Mouse (Mus musculus): ENCODE data around the gene Glis3. TPM values are rescaled to one million over a fixed set of nuclear protein-coding genes. Genes with fewer than 3 reads are reported as not detected.

The Glis3 gene
- total RNA-seq, 4 experiments from 2014 or later = 9.5 to 21.1 (median 14.6) TPM

DNA sequence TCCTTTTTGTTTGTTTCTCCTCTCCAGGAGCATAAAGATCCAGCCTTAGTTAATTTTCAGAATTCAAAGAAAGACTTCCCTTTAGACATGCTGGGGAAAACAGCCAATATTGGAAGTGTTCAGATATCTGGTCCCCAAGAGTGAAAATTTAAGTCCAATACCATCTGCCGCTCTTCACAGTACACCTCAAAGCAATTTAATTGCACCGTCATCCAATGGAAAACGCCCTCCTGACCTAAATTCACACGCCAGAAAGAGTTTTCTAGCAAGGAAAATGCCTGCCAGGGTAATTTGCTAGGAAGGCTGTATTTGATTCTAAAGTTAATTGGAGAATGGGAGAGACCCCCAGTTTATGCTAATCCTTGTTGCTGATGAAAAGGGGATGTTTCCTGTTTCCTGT, 374.4 kb downstream of the Glis3 start:
- no peak for DNase-seq

DNA sequence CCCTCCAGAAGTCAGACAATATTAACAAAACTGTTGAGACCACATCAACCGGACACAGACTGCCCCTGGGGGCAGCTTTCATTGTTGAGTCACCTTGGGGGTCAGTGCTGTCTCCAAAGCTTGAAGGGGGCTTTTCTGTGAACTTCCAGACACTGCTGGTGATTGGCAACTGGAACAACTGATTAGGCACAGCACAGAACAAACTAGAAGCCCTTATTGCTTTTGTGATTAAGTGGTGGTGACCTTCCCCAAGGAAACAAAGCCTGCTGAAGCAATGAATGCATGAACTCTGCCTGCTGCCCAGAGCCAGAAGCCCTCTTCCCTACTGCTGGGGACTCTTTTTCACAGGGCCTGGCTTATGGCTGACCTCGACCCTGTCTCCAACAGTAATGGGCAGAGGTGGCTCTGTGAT, 377.0 kb downstream of the Glis3 start:
- no peak for DNase-seq

DNA sequence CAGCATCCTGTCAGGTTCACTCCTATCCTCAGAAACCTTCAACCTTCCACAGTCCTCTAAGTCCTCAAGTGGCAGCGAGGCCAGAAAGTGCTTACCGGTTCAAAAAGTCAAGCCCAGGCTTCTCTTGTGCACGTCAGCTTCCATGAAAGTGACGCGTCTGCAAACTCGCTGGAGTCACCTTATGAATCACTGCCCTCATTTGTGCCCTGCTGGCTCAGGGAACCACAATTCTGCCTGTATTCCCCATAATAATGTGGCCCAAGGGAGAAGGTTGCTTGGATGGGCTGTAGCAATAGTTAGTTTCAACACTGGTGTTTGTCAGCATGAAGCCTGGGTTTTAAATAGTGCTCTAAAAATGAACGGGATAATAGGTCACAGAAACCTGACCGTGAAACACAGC, 379.7 kb downstream of the Glis3 start:
- DNase-seq = peak; percentile 25

GRCm38 (mm10) chr19:28299211-28299775, 380.6 kb downstream of the Glis3 start:
- peak; percentile 36 for DNase-seq

- DNase-seq = no peak
Observed at GRCm38 (mm10) chr19:28298669-28299068, 381.2 kb downstream of the Glis3 start.

GRCm38 (mm10) chr19:28291596-28291995, 388.3 kb downstream of the Glis3 start:
- no peak for DNase-seq

- no peak for DNase-seq
Observed at GRCm38 (mm10) chr19:28289457-28289856, 390.4 kb downstream of the Glis3 start.

DNA sequence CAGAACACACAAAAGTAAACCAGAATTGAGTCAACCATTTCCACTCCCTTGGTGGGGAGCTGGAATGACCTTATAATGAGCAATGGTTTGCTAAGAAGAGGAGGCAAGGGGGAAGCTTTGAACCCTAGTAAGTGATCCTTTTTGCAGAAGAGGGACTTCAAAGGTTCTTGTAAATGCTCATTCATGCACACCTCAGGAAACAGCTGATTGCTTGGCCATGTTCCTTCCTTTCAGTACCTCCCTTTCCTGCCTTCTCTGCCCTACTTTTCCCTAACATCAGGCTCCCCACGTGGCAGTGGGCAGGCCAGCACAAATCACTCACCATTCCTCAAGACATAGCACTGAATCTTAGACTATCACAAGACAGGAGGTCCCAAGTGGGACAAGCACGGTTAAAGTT, 392.4 kb downstream of the Glis3 start:
- no peak for DNase-seq

GRCm38 (mm10) chr19:28284098-28284569, 395.7 kb downstream of the Glis3 start:
- no peak for DNase-seq

DNA sequence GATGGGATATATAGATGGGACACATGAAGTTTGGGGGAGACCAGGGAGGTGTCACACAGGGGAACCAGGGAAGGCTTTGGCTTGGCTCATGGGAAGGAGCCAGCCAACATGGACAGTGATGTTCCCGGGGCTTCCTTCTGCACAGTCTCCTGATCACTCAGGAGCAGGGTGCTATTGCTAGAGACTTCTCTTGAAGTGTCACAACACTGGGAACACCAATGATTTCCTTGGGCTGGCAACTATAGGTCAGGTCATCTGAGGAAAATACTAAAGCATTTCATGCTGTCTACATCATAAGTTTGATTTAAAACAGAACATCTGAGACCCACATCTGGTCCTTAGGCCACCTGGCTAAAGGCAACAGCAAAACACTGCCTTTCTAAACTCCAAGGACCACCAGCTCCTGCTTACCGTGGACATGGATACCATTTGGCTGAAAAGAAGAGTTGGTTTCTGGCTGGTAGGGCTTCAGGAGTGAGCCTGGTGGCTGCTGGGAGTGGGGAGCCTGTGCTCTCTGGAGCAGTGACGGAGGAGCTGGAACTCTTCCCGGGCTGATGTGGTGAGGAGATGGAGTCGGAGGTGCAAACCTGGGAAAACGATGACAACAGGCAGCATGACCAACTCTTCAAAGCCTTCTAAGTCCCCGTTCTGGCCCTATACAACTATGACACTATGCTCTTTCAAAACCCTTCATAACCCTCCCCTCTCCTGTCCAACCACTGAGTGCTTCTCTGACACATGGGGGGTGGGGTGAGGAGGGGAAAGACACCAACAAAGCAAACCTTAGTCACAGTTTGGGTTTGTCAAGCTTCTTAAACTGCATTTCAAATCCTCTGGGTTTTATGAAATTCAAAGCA, 396.4 kb downstream of the Glis3 start:
- no peak for DNase-seq

- DNase-seq = no peak
Observed at GRCm38 (mm10) chr19:28281405-28281804, 398.5 kb downstream of the Glis3 start.

DNA sequence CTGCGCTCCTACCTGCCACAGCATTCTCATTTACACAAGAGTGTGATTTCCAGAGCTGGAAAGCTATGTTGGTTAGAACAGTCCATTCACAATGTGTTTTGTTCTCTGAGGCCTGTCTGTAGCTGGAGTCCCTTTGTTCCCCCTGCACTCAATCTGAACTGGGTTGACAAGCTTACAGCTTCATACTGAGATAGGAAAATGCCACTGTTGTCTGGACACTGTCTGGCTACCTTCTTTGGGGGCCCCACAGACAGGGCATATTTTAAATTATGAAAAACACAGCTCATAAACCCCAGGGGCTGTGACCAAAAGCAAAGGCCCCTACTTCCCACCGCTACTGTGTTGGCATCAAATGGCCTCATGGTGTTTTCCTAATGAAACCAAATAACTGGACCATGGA, 402.8 kb downstream of the Glis3 start:
- DNase-seq = no peak

DNA sequence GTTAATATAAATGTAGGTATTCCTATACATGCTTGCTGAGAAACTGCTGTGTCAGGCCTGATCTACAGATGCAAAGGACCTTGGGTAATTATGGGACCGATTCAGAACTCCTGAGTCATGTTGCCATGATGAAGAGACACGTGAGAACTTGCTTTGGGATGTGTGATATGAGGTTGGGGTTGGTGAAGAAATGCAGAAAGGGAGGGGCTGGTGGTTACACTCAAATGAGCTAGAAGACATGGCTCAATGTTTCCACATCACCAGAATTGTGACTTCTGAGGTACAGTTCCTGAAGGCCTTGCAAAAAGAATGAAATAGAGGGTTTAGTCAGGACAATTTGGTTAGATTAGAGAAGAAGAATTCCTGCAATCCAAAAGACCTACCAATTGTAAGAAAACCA, 405.4 kb downstream of the Glis3 start:
- DNase-seq = no peak

DNA sequence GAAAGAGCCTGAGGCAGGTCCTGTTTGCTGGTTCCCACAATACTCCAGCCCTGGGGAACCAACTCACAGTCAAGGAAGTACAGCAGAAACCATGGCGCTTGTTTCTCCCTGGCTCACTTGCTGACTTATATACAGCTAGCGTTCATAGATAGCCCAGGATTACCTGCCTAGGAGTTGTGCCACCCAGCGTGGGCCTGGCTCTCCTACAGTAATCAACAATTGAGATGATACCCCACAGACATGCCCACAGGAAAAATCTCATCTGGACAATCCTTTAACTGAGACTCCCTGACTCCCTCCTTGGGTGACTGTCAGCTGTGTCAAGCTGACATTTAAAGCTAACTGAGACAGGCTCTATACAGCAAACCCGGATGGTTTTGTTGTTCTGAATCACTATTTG, 405.9 kb downstream of the Glis3 start:
- DNase-seq = no peak

GRCm38 (mm10) chr19:28266850-28267249, 413.0 kb downstream of the Glis3 start:
- no peak for DNase-seq

DNA sequence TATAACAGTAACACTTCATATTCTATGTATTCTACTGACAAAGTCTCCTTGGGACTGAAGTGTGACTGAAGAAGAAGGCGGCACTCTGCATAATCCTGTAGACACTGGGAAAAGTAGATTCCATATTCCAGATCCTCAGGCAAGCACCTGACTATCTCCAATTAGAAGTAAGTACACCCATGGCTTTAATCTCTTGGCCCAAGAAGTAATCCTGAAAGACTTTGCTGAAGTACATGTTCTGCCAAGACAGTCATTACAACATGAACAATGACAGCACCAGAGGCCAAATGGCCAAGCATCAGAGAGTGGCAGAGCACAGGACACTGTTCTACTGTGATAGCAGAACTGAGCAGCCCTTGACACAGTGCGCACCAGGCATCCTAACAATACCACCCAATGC, 414.1 kb downstream of the Glis3 start:
- no peak for DNase-seq

GRCm38 (mm10) chr19:28258907-28259675, 420.8 kb downstream of the Glis3 start:
- no peak for DNase-seq

DNA sequence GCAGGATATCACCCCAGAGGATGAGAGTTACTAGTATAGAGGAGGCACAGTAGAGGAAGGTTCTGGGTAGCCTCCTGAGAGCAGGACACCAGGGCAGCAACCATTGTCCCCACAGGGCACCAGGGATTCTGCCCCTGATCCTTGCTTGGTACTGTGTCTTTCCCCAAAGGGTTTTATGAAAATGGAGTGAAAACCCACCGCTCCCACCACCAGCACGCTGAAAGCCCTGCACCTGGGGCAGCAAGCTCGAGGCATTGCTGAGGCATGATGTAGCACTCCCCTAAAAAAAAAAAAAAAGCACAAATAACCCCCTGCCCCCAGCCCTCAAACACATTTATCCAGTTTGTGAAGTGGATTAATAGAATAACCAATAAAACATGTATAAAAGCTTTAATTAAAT, 421.4 kb downstream of the Glis3 start:
- no peak for DNase-seq

DNA sequence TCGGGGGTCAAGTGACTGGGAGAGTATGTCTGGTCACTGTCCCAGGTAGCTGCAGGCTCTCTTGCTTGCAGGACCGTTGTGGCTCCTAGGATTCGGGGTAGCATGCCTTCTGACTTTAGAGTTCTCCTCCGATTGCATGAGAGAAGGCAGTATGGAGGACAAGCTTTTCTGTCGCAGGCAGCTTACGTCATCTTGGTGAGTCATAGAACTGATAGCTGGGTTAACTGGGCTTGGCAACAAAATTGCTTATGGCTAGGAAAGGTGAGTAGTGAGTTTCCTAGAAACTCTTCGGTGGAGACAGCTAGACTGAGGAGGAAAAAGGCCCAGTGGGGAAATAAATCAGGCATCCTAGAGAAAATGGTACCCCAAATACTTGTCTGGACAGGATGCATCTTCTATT, 432.5 kb downstream of the Glis3 start:
- no peak for DNase-seq

DNA sequence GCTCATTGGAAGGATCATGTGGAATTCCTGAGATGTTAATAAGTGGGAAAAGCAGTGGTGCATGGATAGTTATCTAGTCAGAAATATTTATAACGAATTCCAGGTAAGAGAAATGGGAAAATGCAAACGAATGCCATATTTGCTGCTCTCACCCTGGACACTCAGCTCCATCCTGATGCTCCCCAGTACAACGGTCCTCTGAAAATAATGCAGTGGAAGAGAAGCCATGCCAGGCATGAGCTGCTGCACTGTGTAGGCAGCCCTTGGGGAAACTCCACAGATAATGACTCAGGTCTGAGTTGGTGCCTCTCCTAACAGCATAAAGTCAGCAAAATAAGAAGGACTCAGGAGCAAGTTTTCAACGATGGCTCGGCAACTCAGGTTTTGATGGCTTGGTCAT, 433.7 kb downstream of the Glis3 start:
- no peak for DNase-seq

GRCm38 (mm10) chr19:28238073-28238472, 441.8 kb downstream of the Glis3 start:
- no peak for DNase-seq

DNA sequence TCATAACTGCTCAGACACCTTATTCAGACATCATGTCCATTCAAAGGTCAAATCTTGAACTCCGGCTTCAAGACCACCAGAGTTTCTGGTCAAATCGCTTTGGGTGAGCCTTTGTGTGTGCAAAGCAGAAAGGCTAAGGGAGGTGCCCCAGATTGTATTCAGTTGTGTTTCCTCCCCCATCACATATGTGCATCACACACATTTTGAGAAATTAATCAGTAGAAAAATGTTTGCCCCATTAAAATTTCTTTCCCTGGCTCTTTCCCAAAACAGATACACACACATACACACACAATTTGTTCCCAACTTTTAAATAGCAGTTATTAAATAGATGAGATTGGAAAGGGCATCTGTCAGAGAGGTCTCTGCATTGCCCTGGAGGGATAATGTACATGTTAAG, 442.3 kb downstream of the Glis3 start:
- DNase-seq = no peak

DNA sequence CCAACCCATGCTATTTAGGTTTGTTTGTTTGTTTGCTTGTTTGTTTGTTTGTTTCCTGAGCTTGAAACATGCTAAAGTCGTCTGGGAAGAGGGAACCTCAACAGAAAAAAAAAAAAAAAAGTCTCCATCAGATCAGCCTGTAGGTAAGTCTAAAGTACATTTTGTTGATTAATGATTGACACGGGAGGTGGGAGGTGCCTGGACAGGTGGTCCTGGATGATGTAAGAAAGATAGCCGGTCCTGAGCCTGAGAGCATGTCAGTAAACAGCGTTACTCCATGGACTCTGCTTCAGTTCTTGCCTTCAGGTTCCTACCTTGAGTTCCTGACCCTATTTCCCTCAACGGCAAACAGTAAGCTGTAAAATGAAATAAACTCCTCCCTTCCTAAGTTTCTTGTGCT, 444.3 kb downstream of the Glis3 start:
- DNase-seq = no peak
